Mouse (Mus musculus) thymus, postnatal 0 days (tissue): ENCODE measurements around the gene Prop1. TPM values are rescaled to one million over a fixed set of nuclear protein-coding genes. Genes with fewer than 3 reads are reported as not detected.

Source experiments
- polyA plus RNA-seq: library from polyadenylated mRNA; unstranded; fragments of >200 nt; fragmentation: Nextera tagmentation; extraction: Ambion mirVana; gene quantifications from 2 replicates; pipeline ENCODE4 v1.2.1, GENCODE M21; 2015

The Prop1 gene
- polyA plus RNA-seq, 1 experiment from 2014 or later = not detected

Other genes starting within 250 kb of the Prop1 start
- gene Zfp354c, start 126.0 kb downstream of the Prop1 start, polyA plus RNA-seq = 7.7 and 7.9 TPM in 2 replicates
- gene Zfp879, start 112.2 kb downstream of the Prop1 start, polyA plus RNA-seq = 0.29 and 0.49 TPM in 2 replicates
- gene Grm6, start 103.1 kb downstream of the Prop1 start, polyA plus RNA-seq = 0.17 and 0.36 TPM in 2 replicates
- gene Zfp454, start 66.1 kb downstream of the Prop1 start, polyA plus RNA-seq = 0.35 and 0.53 TPM in 2 replicates
- gene Zfp2, start 37.6 kb downstream of the Prop1 start, polyA plus RNA-seq = 3.7 and 4.6 TPM in 2 replicates
- 0.27 and 0.33 TPM in 2 replicates for gene Zfp354b, start 22.1 kb downstream of the Prop1 start, polyA plus RNA-seq
- not detected in 2 replicates for gene 4933414I15Rik, start 10.0 kb downstream of the Prop1 start, polyA plus RNA-seq
- gene Olfr1378, start 12.8 kb upstream of the Prop1 start, polyA plus RNA-seq = not detected in 2 replicates
- not detected in 2 replicates for gene Olfr1377, start 28.2 kb upstream of the Prop1 start, polyA plus RNA-seq
- gene Olfr51, start 49.8 kb upstream of the Prop1 start, polyA plus RNA-seq = not detected in 2 replicates
- 0.03 TPM in 1 of 2 replicates, not detected in the other for gene Olfr54, start 60.5 kb upstream of the Prop1 start, polyA plus RNA-seq
- gene Olfr1375, start 94.3 kb upstream of the Prop1 start, polyA plus RNA-seq = not detected in 2 replicates
- gene Zfp354a, start 105.5 kb upstream of the Prop1 start, polyA plus RNA-seq = 0.74 and 0.75 TPM in 2 replicates